Mouse (Mus musculus) gastrocnemius, postnatal 10 days (tissue): ENCODE results near the gene Ntrk3. TPM values are rescaled to one million over a fixed set of nuclear protein-coding genes. Genes with fewer than 3 reads are reported as not detected.

Experiments
- DNase-seq: peaks from one replicate; pipeline ENCODE4 v3.0.0; 2021; ENCODE audit warnings: mixed read lengths
- total RNA-seq, 2 experiments: library from RNA; stranded (reverse); gene quantifications; 2 replicates each; pipeline ENCODE4 v1.2.3; 2021

Ntrk3 gene
- total RNA-seq, 2 experiments from 2014 or later, result 3.1 to 3.7 TPM

GRCm38 (mm10) chr7:78443373-78444036 lies 294.3 kb downstream of the Ntrk3 start:
- DNase-seq, result no peak

- DNase-seq, result no peak
These were observed 296.1 kb downstream of the Ntrk3 start for GRCm38 (mm10) chr7:78441706-78442105.

GRCm38 (mm10) chr7:78440896-78441295 lies 296.9 kb downstream of the Ntrk3 start:
- DNase-seq, result no peak

DNA sequence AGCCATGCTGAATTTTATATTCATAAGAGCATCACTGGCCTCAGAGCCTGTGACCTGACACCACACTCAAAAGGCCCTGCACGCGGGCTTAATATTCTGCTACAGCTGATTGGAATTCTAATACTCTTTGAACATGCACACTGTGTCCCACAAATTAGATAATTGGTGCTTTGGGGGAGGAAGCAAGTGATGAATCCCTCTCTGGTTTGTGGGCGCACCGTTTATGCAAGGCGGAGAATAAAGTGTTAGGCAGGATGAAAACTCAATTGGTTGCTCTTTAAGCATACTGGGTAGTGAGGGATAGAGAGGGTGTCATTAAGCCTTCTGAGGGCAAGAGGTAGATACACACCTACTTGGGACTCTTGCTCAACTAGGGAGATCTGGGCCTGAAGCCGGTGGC lies 297.3 kb downstream of the Ntrk3 start:
- no peak for DNase-seq

- no peak for DNase-seq
These were observed 298.3 kb downstream of the Ntrk3 start for GRCm38 (mm10) chr7:78439361-78440120.

DNA sequence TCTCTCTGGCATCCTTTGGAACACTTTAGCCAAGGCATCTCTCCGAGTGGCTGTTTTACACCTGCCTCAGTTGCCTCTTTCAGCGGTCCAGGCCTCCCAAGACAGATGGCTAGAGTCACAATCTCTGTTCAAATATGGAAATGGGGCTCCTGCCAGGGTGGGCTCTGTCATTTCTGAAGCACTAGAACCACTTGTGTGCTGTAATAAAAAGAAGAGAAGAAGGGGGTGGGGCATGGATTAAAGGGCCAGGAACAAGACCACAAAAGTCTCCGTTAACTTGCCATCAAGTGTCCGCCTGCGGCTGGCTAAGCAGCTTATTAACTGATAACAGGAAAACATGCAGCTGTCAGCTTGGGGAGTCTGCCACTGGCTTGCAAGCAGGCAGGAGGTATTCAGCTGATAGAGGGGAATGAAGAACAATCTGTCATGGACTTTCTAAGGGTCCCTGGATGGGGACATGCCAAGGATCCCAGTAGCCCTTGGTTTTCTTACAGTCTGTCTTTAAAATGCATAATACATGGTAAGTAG lies 304.1 kb downstream of the Ntrk3 start:
- DNase-seq, result no peak

DNA sequence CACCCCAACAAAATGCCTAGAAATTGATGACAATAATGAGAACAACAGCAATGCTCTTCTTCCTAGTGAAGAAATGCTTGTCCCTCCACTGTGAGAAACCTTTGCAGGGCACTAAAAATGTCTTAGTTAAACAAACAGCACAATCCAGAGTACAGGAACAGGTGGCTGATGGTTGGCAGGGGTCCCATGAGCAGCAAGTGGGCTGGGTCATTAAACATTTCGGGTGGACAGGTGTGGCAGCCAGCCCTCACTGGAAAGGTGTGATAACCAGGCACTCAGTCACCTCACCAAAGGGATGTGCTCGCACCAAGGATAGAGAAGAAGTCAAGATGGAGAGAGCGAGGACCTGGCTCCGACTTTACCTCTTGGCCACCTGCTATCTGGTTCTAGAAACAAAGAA lies 306.2 kb downstream of the Ntrk3 start:
- DNase-seq, result no peak

GRCm38 (mm10) chr7:78412172-78412571 lies 325.6 kb downstream of the Ntrk3 start:
- DNase-seq, result no peak

DNA sequence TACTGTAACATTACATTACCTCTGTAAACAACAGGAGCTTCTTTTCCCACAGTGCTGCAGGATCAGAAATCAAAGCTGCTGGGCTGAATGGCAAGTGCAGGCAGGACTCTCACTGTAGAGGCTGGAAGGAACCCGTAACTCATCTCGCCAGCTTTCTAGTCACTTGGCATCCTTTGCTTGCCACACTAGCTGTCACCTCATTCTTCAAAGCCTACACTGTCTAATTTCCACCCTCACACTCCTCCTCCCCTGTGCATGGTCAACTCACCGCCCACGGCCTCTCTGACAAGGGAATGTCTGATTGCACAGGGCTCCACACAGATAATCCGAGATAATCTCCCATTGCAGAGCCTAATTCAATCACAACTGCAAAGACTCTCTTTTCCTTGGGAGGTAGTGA lies 327.8 kb downstream of the Ntrk3 start:
- no peak for DNase-seq

DNA sequence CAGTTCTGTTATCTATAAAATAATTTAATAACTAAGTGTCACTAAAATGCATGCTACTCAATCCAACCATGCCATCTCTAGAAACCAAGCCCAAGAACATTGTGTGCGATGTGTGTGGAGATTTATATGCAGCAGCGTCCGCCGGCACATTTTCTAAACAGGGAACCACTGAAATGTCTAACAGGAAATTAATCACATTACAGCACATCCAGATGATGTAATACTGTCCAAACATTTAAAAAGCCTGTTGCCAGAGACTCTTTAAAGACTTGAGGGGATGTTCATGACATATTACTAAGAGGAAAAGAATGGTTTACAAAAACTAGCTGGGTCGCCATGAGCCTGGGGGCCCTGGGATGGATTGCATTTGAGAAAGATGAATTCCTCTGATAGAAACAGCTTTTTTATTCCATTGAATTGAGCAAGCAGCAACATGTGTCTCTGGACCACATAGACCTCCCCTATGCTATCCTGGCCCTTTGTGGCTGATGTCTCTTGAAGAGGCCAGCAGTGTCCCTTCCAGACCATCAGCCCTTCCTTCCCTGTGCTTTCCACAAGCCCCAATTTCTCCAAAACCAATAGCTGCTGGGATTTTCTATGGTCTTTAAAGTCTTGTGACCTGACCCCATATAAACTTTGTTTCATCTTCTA lies 331.0 kb downstream of the Ntrk3 start:
- no peak for DNase-seq

- DNase-seq, result no peak
These were observed 333.3 kb downstream of the Ntrk3 start for GRCm38 (mm10) chr7:78404481-78404880.

- no peak for DNase-seq
These were observed 335.3 kb downstream of the Ntrk3 start for GRCm38 (mm10) chr7:78402495-78402894.

DNA sequence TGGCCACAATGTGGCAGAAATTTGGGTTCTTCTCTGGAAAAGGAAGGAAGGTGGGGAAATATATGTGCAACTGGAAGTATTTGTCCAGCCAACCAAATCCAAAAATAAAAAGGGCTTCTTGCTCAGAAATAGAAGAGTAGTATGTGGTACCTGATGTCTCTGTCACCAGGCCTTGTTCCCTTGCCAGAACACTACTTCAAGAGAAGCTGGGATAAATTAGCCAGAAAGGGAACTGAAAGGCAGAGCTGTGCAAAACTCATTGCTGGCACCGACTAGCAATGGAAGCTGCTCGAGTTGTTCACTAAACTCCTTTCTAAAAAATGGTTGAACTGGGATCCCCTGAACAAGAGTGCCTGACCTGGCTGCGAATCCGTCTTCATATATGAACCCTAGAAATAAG lies 337.6 kb downstream of the Ntrk3 start:
- no peak for DNase-seq

- DNase-seq, result no peak
These were observed 339.4 kb downstream of the Ntrk3 start for GRCm38 (mm10) chr7:78398377-78398776.

GRCm38 (mm10) chr7:78397215-78397614 lies 340.6 kb downstream of the Ntrk3 start:
- no peak for DNase-seq

DNA sequence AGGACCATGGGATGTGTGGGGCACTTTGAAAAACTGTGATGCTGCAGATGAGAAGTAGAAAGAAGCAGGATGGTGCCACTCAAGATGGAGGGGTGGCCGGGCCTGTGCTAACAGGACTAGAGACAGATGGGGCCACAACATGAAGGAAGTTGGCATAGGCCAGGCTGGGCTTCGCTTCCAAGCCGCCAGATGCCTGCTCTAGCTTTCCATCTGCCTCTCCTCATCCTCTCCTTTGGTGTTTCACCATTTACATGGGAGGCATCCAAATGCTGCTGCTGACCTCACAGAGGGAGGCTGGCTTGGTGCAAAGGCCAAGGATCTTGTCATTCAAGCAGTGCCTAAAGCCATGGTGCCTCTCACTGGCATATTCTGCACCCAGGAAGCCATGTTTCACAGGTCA lies 347.8 kb downstream of the Ntrk3 start:
- DNase-seq, result no peak

- no peak for DNase-seq
These were observed 349.7 kb downstream of the Ntrk3 start for GRCm38 (mm10) chr7:78388101-78388500.

GRCm38 (mm10) chr7:78385971-78386370 lies 351.8 kb downstream of the Ntrk3 start:
- DNase-seq, result no peak

- no peak for DNase-seq
These were observed 353.7 kb downstream of the Ntrk3 start for GRCm38 (mm10) chr7:78384111-78384510.

DNA sequence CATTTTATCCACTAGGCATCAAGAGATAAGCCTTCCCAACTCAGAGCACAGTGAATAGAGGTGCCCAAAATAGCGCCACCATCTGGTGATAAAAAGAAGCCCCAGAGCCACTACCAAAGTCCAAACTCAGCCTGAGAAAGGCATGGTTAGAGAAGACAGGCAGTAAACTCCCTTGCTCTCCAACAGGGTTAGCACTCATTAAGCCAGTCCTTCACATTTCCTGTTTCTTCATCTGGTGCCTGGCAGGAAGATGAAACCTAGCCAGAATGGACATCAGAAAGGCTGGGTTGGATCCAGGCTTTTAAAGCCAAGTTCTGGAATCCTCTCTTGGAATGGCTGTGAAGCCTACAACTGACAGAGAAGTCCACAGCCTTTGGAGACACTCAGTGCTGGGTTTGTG lies 355.7 kb downstream of the Ntrk3 start:
- DNase-seq, result no peak

DNA sequence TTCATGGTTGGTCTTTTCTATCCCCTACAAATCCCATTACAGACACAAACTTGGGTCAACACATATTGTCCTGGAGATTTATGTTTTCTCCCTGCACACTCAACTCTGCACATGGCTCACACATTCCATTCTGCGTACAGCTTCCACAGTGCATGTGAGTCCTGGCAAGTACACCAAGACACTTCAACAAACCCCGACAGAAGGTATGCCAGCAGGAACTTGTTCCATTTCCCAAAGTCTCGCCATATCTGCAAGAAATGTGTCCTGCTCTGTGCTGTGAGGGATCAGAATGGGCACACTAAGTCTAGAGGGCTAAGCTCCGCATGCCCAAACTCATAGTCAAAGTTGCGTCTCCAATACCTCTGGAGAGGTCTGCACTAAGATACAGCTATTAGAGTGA lies 358.0 kb downstream of the Ntrk3 start:
- DNase-seq, result no peak

GRCm38 (mm10) chr7:78378306-78378705 lies 359.5 kb downstream of the Ntrk3 start:
- no peak for DNase-seq

- no peak for DNase-seq
These were observed 360.9 kb downstream of the Ntrk3 start for GRCm38 (mm10) chr7:78376875-78377274.
